Mouse (Mus musculus) ES-E14 (cell line): Measurements from ENCODE around the gene Cdiptos. TPM values are rescaled to one million over a fixed set of nuclear protein-coding genes. Genes with fewer than 3 reads are reported as not detected.

ENCODE experiments used
- DNase-seq: peaks from one replicate; pipeline ENCODE4 v3.0.0-alpha.2; 2013; ENCODE audit warnings: low read depth, low spot score
- H3K27ac ChIP-seq: 2 replicates; pipeline ENCODE4 v1.5.1; 2012; ENCODE audit warnings: low read depth, mild to moderate bottlenecking, low read length, moderate library complexity, mixed read lengths; ENCODE audit not compliant: poor library complexity, insufficient read depth, severe bottlenecking
- H3K36me3 ChIP-seq: 2 replicates; pipeline ENCODE4 v1.6.1; 2012; ENCODE audit warnings: mild to moderate bottlenecking, low read length, moderate library complexity, mixed read lengths; ENCODE audit not compliant: control insufficient read depth, poor library complexity, insufficient read depth, severe bottlenecking
- H3K4me1 ChIP-seq, 2 experiments: fragments of 150-350 bp in 1 of 2; sonication (generic) in 1 of 2; 2 replicates each; pipeline ENCODE4 v1.6.1; 2012; ENCODE audit warnings: low read length in 2 of 2, mild to moderate bottlenecking in 1 of 2, mixed read lengths in 1 of 2; ENCODE audit not compliant: control insufficient read depth in 2 of 2, insufficient read depth in 2 of 2, poor library complexity in 1 of 2
- H3K4me3 ChIP-seq, 2 experiments: fragments of 150-350 bp in 1 of 2; sonication (generic) in 1 of 2; 2 replicates each; pipeline ENCODE4 v1.5.1; 2012; ENCODE audit warnings: low read length in 2 of 2, low read depth in 1 of 2, mild to moderate bottlenecking in 1 of 2, mixed read lengths in 1 of 2; ENCODE audit not compliant: insufficient read depth in 1 of 2, poor library complexity in 1 of 2, severe bottlenecking in 1 of 2
- H3K9ac ChIP-seq: 2 replicates; pipeline ENCODE4 v1.6.1; 2012; ENCODE audit warnings: low read depth, mild to moderate bottlenecking, low read length, mixed read lengths; ENCODE audit not compliant: poor library complexity, insufficient read depth, severe bottlenecking
- H3K9me3 ChIP-seq: fragments of 150-350 bp; sonication (generic); 2 replicates; pipeline ENCODE4 v1.6.1; 2012; ENCODE audit warnings: low read depth, mild to moderate bottlenecking, low read length; ENCODE audit not compliant: control insufficient read depth, insufficient read depth
- CHD2 ChIP-seq: IDR thresholded peaks from 2 replicates; pipeline ENCODE4 v1.6.1; 2014; ENCODE audit warnings: mild to moderate bottlenecking, low read depth, low read length, inconsistent platforms
- HCFC1 ChIP-seq: IDR thresholded peaks from 2 replicates; pipeline ENCODE4 v1.6.1; 2012; ENCODE audit warnings: low read length, inconsistent platforms, borderline replicate concordance; ENCODE audit not compliant: insufficient read depth
- MAFK ChIP-seq: IDR thresholded peaks from 2 replicates; pipeline ENCODE4 v1.6.1; 2014; ENCODE audit warnings: mild to moderate bottlenecking, low read depth, low read length, inconsistent platforms; ENCODE audit not compliant: insufficient read depth
- ZC3H11A ChIP-seq: IDR thresholded peaks from 2 replicates; pipeline ENCODE4 v1.6.1; 2012; ENCODE audit warnings: low read depth, mild to moderate bottlenecking, inconsistent platforms, low read length, borderline replicate concordance
- ZNF384 ChIP-seq: IDR thresholded peaks from 2 replicates; pipeline ENCODE4 v1.6.1; 2012; ENCODE audit warnings: low read depth, low read length, inconsistent platforms
- in situ Hi-C, 2 experiments: fragments of 600-800 bp; cut with MboI; formaldehyde crosslinking; loops; one replicate each; pipeline ENCODE4 v1.15.1; 2025; ENCODE audit warnings: low sequenced_read_pairs in 2 of 2, inconsistent platforms in 1 of 2; ENCODE audit not compliant: unreplicated experiment in 2 of 2
- total RNA-seq: library from RNA; depleted of rRNA; stranded (reverse); fragments of 300-350 nt; gene quantifications from 2 replicates; pipeline ENCODE4 v1.2.3, GENCODE M21; 2012

Cdiptos gene
- total RNA-seq, 1 experiment = 0.18 TPM

- DNase-seq = no peak
- Histone ChIP-seq H3K9ac (peak overlapping the region; percentile 79), H3K4me3 (peak overlapping the region; percentile 78 to 82), H3K27ac (peak overlapping the region; percentile 92), H3K9me3 (no peaks in the 10 kb centered on the region), H3K4me1 (peaks cover 0 to 8% of the 10 kb centered on the region in 2 experiments; a peak in 2 of 4 replicates), H3K36me3 (peaks cover 23% of the 10 kb centered on the region)
- no peak for TF ChIP-seq ZC3H11A
- no peak for TF ChIP-seq MAFK
- no peak for TF ChIP-seq ZNF384
- TF ChIP-seq HCFC1 = no peak
- in situ Hi-C loops = no loop called here
Observed at GRCm38 (mm10) chr7:126976878-126977459, 1.1 kb upstream of the Cdiptos start.

GRCm38 (mm10) chr7:126975893-126975949, 177 bp downstream of the Cdiptos start, which contains the start of gene Cdipt:
Gene Cdipt, plus strand, starts transcription at chr7:126975914.
- TF ChIP-seq HCFC1 (no peak), MAFK (no peak), ZNF384 (no peak), CHD2 (no peak), ZC3H11A (no peak)
- H3K27ac ChIP-seq = peak within 1 kb of the TSS; percentile 92
- H3K4me3 ChIP-seq = peak within 1 kb of the TSS; percentile 78 to 82
- no peak for DNase-seq
- H3K4me1 ChIP-seq = peaks cover 0 to 8% of the 10 kb centered on the region in 2 experiments; a peak in 2 of 4 replicates
- in situ Hi-C loops = no loop called here
- H3K36me3 ChIP-seq = peaks cover 23% of the 10 kb centered on the region
- no peaks in the 10 kb centered on the region for H3K9me3 ChIP-seq
- H3K9ac ChIP-seq = peak within 1 kb of the TSS; percentile 88

- no peak for TF ChIP-seq MAFK
- TF ChIP-seq CHD2 = no peak
- TF ChIP-seq ZNF384 = no peak
- TF ChIP-seq HCFC1 = no peak
- TF ChIP-seq ZC3H11A = no peak
- peak overlapping the region; percentile 41 to 82 for H3K4me3 ChIP-seq
- in situ Hi-C loops = no loop called here
- DNase-seq = no peak
- H3K4me1 ChIP-seq = peaks cover 0 to 8% of the 10 kb centered on the region in 2 experiments; a peak in 2 of 4 replicates
- H3K9me3 ChIP-seq = no peaks in the 10 kb centered on the region
- no peak overlapping the region for H3K27ac ChIP-seq
- peak overlapping the region; percentile 45; the same call in 1 of the 2 replicates for H3K9ac ChIP-seq
- H3K36me3 ChIP-seq = peaks cover 22% of the 10 kb centered on the region
Observed at GRCm38 (mm10) chr7:126975493-126975892, 405 bp downstream of the Cdiptos start.

GRCm38 (mm10) chr7:126967361-126967760, 8.5 kb downstream of the Cdiptos start:
- Histone ChIP-seq H3K4me1 (peaks cover 0 to 3% of the 10 kb centered on the region in 2 experiments; a peak in 1 of 4 replicates), H3K27ac (no peak overlapping the region), H3K9ac (no peak overlapping the region), H3K9me3 (no peaks in the 10 kb centered on the region), H3K36me3 (no peaks in the 10 kb centered on the region), H3K4me3 (no peak overlapping the region)
- no peak for TF ChIP-seq ZC3H11A
- TF ChIP-seq ZNF384 = no peak
- no peak for TF ChIP-seq CHD2
- DNase-seq = no peak
- in situ Hi-C loops = no loop called here

- Histone ChIP-seq H3K4me1 (peaks cover 0 to 3% of the 10 kb centered on the region in 2 experiments; a peak in 1 of 4 replicates), H3K9me3 (no peaks in the 10 kb centered on the region), H3K27ac (no peak overlapping the region), H3K9ac (no peak overlapping the region), H3K4me3 (no peak overlapping the region), H3K36me3 (no peaks in the 10 kb centered on the region)
- in situ Hi-C loops = no loop called here
- no peak for DNase-seq
- TF ChIP-seq MAFK = no peak
- no peak for TF ChIP-seq HCFC1
- TF ChIP-seq ZC3H11A = no peak
- TF ChIP-seq CHD2 = no peak
- TF ChIP-seq ZNF384 = no peak
Observed at GRCm38 (mm10) chr7:126965568-126965967, 10.3 kb downstream of the Cdiptos start.
